Mouse (Mus musculus) embryonic fibroblast, embryonic 13.5 days (primary cell): ENCODE measurements around the gene Samd8. TPM values are rescaled to one million over a fixed set of nuclear protein-coding genes. Genes with fewer than 3 reads are reported as not detected.

Source experiments
- H3K27ac ChIP-seq: 2 replicates; pipeline ENCODE4 v1.5.1; 2012; ENCODE audit warnings: low read length, control low read depth, inconsistent platforms; ENCODE audit not compliant: insufficient read depth
- H3K4me1 ChIP-seq: 2 replicates; pipeline ENCODE4 v1.6.1; 2011; ENCODE audit warnings: low read length; ENCODE audit not compliant: control insufficient read depth, insufficient read depth
- H3K4me3 ChIP-seq: 2 replicates; pipeline ENCODE4 v1.5.1; 2011; ENCODE audit warnings: mild to moderate bottlenecking, control low read depth, low read length; ENCODE audit not compliant: insufficient read depth
- CTCF ChIP-seq: IDR thresholded peaks from 2 replicates; pipeline ENCODE4 v1.5.1; 2011; ENCODE audit warnings: mild to moderate bottlenecking, control low read depth, low read length, moderate library complexity, borderline replicate concordance; ENCODE audit not compliant: insufficient read depth
- POLR2A ChIP-seq: IDR thresholded peaks from 2 replicates; pipeline ENCODE4 v1.6.1; 2011; ENCODE audit warnings: low read depth, mild to moderate bottlenecking, control low read depth, low read length, moderate library complexity
- polyA plus RNA-seq: library from polyadenylated mRNA; stranded (reverse); fragments of >200 nt; gene quantifications from 2 replicates; pipeline ENCODE4 v1.2.4, GENCODE M21; 2011; ENCODE audit warnings: low read depth; ENCODE audit not compliant: missing spikeins, insufficient read length

Samd8 gene
- polyA plus RNA-seq, 1 experiment: 31.5 TPM

GRCm38 (mm10) chr14:21822795-21823374 lies 72.6 kb downstream of the Samd8 start:
- Histone ChIP-seq H3K4me1 (peaks cover 10% of the 10 kb centered on the region), H3K27ac (peak overlapping the region; percentile 88), H3K4me3 (no peak overlapping the region)
- TF ChIP-seq CTCF (no peak), POLR2A (peak; percentile 40; the same call in 1 of the 2 replicates)

GRCm38 (mm10) chr14:21823897-21824296 lies 73.6 kb downstream of the Samd8 start:
- Histone ChIP-seq H3K4me3 (no peak overlapping the region), H3K4me1 (peaks cover 10% of the 10 kb centered on the region), H3K27ac (peak overlapping the region; percentile 51)
- TF ChIP-seq CTCF: no peak
- no peak for TF ChIP-seq POLR2A

GRCm38 (mm10) chr14:21824938-21825337 lies 74.6 kb downstream of the Samd8 start, which contains the start of gene Vdac2:
Gene Vdac2, plus strand, starts transcription at chr14:21825238.
- peaks cover 14% of the 10 kb centered on the region for H3K4me1 ChIP-seq
- no peak within 1 kb of the TSS for H3K4me3 ChIP-seq
- 0 out of 2 replicates have a peak within 1 kb of the TSS, but pooled peaks have one; percentile 8 for H3K27ac ChIP-seq
- TF ChIP-seq POLR2A (no peak), CTCF (no peak)

GRCm38 (mm10) chr14:21825786-21826491 lies 75.6 kb downstream of the Samd8 start:
- TF ChIP-seq CTCF (no peak), POLR2A (no peak)
- H3K4me1 ChIP-seq: peaks cover 14% of the 10 kb centered on the region
- H3K27ac ChIP-seq: no peak overlapping the region
- no peak overlapping the region for H3K4me3 ChIP-seq

- Histone ChIP-seq H3K27ac (peak overlapping the region; percentile 90), H3K4me1 (peaks cover 4% of the 10 kb centered on the region; the same call in 1 of the 2 replicates), H3K4me3 (peak overlapping the region; percentile 92)
- TF ChIP-seq CTCF: no peak
- peak; percentile 89 for TF ChIP-seq POLR2A
Measured at GRCm38 (mm10) chr14:21830876-21831767, 80.8 kb downstream of the Samd8 start.

- Histone ChIP-seq H3K27ac (peak overlapping the region; percentile 90), H3K4me1 (peaks cover 4% of the 10 kb centered on the region; the same call in 1 of the 2 replicates), H3K4me3 (peak overlapping the region; percentile 92)
- TF ChIP-seq CTCF (no peak), POLR2A (no peak)
Measured at GRCm38 (mm10) chr14:21831830-21832403, 81.6 kb downstream of the Samd8 start.

GRCm38 (mm10) chr14:21838336-21839017 lies 88.1 kb downstream of the Samd8 start:
- H3K27ac ChIP-seq: no peak overlapping the region

GRCm38 (mm10) chr14:21841819-21842592 lies 91.7 kb downstream of the Samd8 start:
- Histone ChIP-seq H3K27ac (no peak overlapping the region), H3K4me3 (no peak overlapping the region), H3K4me1 (no peaks in the 10 kb centered on the region)
- TF ChIP-seq CTCF (no peak), POLR2A (no peak)

More at GRCm38 (mm10) chr14:21838336-21839017, 88.1 kb downstream of the Samd8 start:
- Histone ChIP-seq H3K4me1 (no peaks in the 10 kb centered on the region), H3K4me3 (no peak overlapping the region)
- TF ChIP-seq POLR2A (no peak), CTCF (no peak)

GRCm38 (mm10) chr14:21843263-21843662 lies 92.9 kb downstream of the Samd8 start:
- TF ChIP-seq CTCF (no peak), POLR2A (no peak)
- Histone ChIP-seq H3K27ac (no peak overlapping the region), H3K4me3 (no peak overlapping the region), H3K4me1 (no peaks in the 10 kb centered on the region)
